Mouse (Mus musculus) left cerebral cortex, postnatal 14 days (tissue): ENCODE measurements around the gene Tal1. TPM values are rescaled to one million over a fixed set of nuclear protein-coding genes. Genes with fewer than 3 reads are reported as not detected.

Experiments used
- DNase-seq, 2 experiments: peaks; one replicate each; pipeline ENCODE4 v3.0.0; 2021 to 2022; ENCODE audit warnings: low spot score in 2 of 2, mixed read lengths in 1 of 2
- intact Hi-C: fragments of 180-260 bp; cut with DNase I; formaldehyde crosslinking; loops from one replicate; pipeline ENCODE4 v1.15.1; 2025
- total RNA-seq, 2 experiments: library from RNA; stranded (reverse); gene quantifications; 2 replicates each; pipeline ENCODE4 v1.2.3; 2021

Tal1 gene
- total RNA-seq, 2 experiments from 2014 or later = 2.3 to 2.7 TPM

GRCm38 (mm10) chr4:115062540-115062874 lies 6.3 kb downstream of the Tal1 start:
- intact Hi-C loops = no loop called here
- no peak for DNase-seq

GRCm38 (mm10) chr4:115062875-115063517 lies 6.8 kb downstream of the Tal1 start:
- intact Hi-C loops = no loop called here
- peak; percentile 35 to 42 for DNase-seq

- intact Hi-C loops = no loop called here
- DNase-seq = no peak
Observed at GRCm38 (mm10) chr4:115063518-115064239, 7.5 kb downstream of the Tal1 start.

GRCm38 (mm10) chr4:115071668-115072067 lies 15.4 kb downstream of the Tal1 start:
- no peak for DNase-seq
- intact Hi-C loops = no loop called here

- no peak for DNase-seq
- intact Hi-C loops = no loop called here
Observed at GRCm38 (mm10) chr4:115074789-115075188, 18.6 kb downstream of the Tal1 start.

- DNase-seq = no peak
- intact Hi-C loops = no loop called here
Observed at GRCm38 (mm10) chr4:115075204-115075915, 19.1 kb downstream of the Tal1 start.

- intact Hi-C loops = no loop called here
- no peak for DNase-seq
Observed at GRCm38 (mm10) chr4:115078892-115079820, 22.9 kb downstream of the Tal1 start.

GRCm38 (mm10) chr4:115079821-115080349 lies 23.7 kb downstream of the Tal1 start:
- DNase-seq = no peak
- intact Hi-C loops = no loop called here

GRCm38 (mm10) chr4:115083031-115083430 lies 26.8 kb downstream of the Tal1 start:
- intact Hi-C loops = no loop called here
- DNase-seq = no peak

- intact Hi-C loops = loop anchor here (5.0 kb wide), 1 partner anchor 38 kb away; no protein-coding TSS in a partner anchor
- DNase-seq = peak; percentile 57 to 60
Observed at GRCm38 (mm10) chr4:115085522-115086095, 29.4 kb downstream of the Tal1 start.

GRCm38 (mm10) chr4:115086257-115086656 lies 30.0 kb downstream of the Tal1 start:
- intact Hi-C loops = loop anchor here (5.0 kb wide), 1 partner anchor 39 kb away; no protein-coding TSS in a partner anchor
- no peak for DNase-seq

GRCm38 (mm10) chr4:115086763-115087415 lies 30.7 kb downstream of the Tal1 start:
- DNase-seq = no peak
- intact Hi-C loops = loop anchor here (5.0 kb wide), 1 partner anchor 40 kb away; no protein-coding TSS in a partner anchor

GRCm38 (mm10) chr4:115088611-115089338 lies 32.5 kb downstream of the Tal1 start, which contains the start of gene Pdzk1ip1:
TSS of gene Pdzk1ip1 (plus strand) at chr4:115088708.
- intact Hi-C loops = loop anchor here (5.0 kb wide), 1 partner anchor 41 kb away; no protein-coding TSS in a partner anchor
- no peak for DNase-seq

GRCm38 (mm10) chr4:115090592-115090991 lies 34.4 kb downstream of the Tal1 start:
- intact Hi-C loops = no loop called here
- no peak for DNase-seq

GRCm38 (mm10) chr4:115091806-115092205 lies 35.6 kb downstream of the Tal1 start:
- intact Hi-C loops = no loop called here
- DNase-seq = no peak

GRCm38 (mm10) chr4:115093331-115093864 lies 37.2 kb downstream of the Tal1 start:
- intact Hi-C loops = no loop called here

GRCm38 (mm10) chr4:115094056-115094455 lies 37.8 kb downstream of the Tal1 start:
- DNase-seq = no peak
- intact Hi-C loops = no loop called here

More at GRCm38 (mm10) chr4:115093331-115093864, 37.2 kb downstream of the Tal1 start:
- no peak for DNase-seq
